Mouse (Mus musculus) embryonic stem cell, embryonic (primary cell): ENCODE results near the gene Mfsd12.

Experiments used
- CTCF ChIA-PET, 4 experiments: fragments of 300-600 bp in 2 of 4; fragments of 350-600 bp in 2 of 4; sonication (Branson Sonifier 250); formaldehyde crosslinking; loops; one replicate each; lab custom pipeline; 2022; ENCODE audit warnings: inconsistent platforms in 2 of 4; lab: Charles Lee
- POLR2A ChIA-PET, 4 experiments: fragments of 300-600 bp in 2 of 4; fragments of 350-600 bp in 2 of 4; sonication (Branson Sonifier 250); formaldehyde crosslinking; loops; one replicate each; lab custom pipeline; 2022; ENCODE audit warnings: antibody characterized with exemption in 4 of 4, inconsistent platforms in 1 of 4; lab: Charles Lee

The Mfsd12 gene

DNA sequence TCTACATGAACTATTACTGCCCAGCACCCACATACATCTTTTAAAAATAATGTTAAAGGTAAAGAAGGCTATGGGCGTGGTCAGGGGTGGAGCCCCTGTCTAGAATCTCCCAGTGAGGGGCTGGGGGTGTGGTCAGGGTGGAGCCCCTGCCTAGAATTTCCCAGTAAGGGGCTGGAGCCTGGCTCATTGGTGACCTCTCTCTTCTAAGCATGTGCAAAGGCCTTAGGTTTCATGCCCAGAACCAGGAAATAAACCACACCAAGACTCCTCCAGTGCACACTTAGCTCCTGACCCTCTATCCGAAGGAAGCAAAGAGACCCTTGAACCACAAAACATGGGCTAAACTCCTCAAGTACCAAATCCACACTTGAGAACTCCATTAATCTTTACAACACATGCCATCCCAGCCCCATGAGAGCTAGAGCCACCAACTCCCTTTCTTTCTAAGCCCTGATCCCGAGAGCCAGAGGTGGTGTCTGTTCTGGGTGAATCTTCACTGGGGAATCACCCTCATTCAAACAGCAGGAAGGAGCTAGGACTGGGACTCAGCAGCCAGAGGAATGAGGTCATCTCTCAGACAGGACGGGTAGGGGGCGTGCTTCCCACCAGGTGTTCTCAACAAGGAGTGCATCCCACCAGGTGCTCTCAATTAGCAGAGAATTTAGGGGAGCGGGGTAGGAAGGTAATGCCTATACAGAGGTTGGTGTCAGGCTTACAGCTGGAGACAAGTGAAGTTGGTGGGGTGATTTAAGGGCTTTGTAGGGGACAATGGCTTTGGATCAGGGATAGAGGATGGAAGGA, 19.5 kb downstream of the Mfsd12 start:
- CTCF ChIA-PET = interaction anchor here in 3 of 4 experiments (0.6 to 3.0 kb wide), 15 partner anchors 10 to 175 kb away, joined by 3 to 25 read pairs (median 3); partner anchors contain the start of genes 4930404N11Rik (in 1 of the 3), Celf5 (in 1 of the 3), Hmg20b (in 1 of the 3) and Pip5k1c (in 1 of the 3)
- POLR2A ChIA-PET = interaction anchor here in 3 of 4 experiments (0.5 to 8.9 kb wide), 43 partner anchors 9 to 700 kb away, joined by 3 to 87 read pairs (median 5); partner anchors contain the start of genes Cactin (in 3 of the 3), 4930404N11Rik (in 2 of the 3), Hmg20b (in 2 of the 3) and Mfsd12 (in 2 of the 3)

DNA sequence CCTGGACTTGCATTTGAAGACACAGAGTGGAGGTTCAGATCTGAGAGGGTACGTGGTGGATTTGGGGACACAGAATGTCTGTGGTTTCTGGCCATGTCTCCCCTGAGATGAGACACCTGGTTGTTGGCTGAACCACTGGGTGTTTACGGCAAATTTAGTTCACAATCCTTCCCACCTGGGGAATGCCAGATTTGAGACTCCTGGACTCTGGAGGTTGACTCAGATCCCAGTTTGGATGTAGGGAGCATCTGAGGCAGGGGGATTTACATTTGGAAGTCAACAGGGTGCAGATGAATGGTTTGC, 20.0 kb downstream of the Mfsd12 start:
- ChIA-PET POLR2A (interaction anchor here in 3 of 4 experiments (0.7 to 8.9 kb wide), 45 partner anchors 9 to 701 kb away, joined by 3 to 87 read pairs (median 6); partner anchors contain the start of genes Cactin (in 3 of the 3), 4930404N11Rik (in 2 of the 3), Hmg20b (in 2 of the 3) and Mfsd12 (in 2 of the 3)), CTCF (interaction anchor here in 2 of 4 experiments (0.7 to 3.0 kb wide), 14 partner anchors 11 to 174 kb away, joined by 3 to 25 read pairs (median 5); partner anchors contain the start of genes 4930404N11Rik (in 1 of the 2), Celf5 (in 1 of the 2), Hmg20b (in 1 of the 2) and Pip5k1c (in 1 of the 2))

DNA sequence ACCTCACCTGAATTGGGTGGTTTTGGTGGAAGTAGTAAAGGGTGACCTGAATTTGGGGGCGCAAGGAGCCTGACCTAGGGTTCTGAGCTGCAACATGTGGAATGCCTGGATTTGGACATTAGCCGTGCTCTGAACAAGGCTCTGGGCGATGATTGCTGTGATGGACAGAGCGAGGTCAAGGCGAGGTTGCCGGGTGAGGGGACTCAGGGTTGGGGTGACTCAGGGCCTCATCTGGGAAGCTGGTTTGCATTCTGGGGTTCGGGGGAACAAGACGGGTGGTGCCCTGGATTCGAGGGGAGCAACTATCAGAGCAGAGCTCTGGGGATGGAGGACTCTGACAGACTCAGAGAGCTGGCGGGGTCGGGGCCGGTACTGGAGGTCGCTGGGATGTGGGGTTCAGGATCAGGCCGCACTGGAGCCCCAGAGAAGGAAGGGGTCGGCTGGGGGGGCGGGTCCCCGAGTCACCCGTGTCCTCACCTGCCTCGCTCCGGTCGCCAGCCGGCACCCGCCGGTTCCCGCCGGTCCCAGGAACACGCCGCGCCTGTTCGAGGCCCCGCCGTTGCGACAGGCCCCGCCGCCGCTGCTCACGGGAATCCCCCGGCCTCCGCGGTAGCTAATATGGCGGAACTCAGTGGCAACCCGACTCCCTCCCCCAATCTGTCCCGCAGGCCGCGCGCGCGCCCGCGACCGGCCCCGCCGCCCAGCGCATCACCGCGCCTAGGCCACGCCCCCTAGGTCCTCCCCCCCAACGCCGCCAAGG, 20.7 kb downstream of the Mfsd12 start, which contains the start of gene Fzr1:
Gene Fzr1, minus strand, starts transcription at position 724 of the 760 bp plus-strand sequence.
- ChIA-PET POLR2A (interaction anchor here (0.5 to 8.9 kb wide), 84 partner anchors 8 to 811 kb away, joined by 3 to 87 read pairs (median 5); partner anchors contain the start of genes Pip5k1c (in 3 of the 4), 4930404N11Rik (in 2 of the 4), Cactin (in 2 of the 4) and Hmg20b (in 2 of the 4)), CTCF (interaction anchor here (0.5 to 3.0 kb wide), 40 partner anchors 12 to 497 kb away, joined by 3 to 25 read pairs (median 6); partner anchors contain the start of genes Cactin (in 1 of the 4), Gm48552 (in 1 of the 4), Hmg20b (in 1 of the 4) and Nmrk2 (in 1 of the 4))

- ChIA-PET POLR2A (interaction anchor here (0.6 to 8.9 kb wide), 91 partner anchors 9 to 812 kb away, joined by 3 to 87 read pairs (median 4); partner anchors contain the start of genes Cactin (in 3 of the 4), Map2k2 (in 3 of the 4), Pip5k1c (in 3 of the 4) and 4930404N11Rik (in 2 of the 4)), CTCF (interaction anchor here (0.5 to 3.0 kb wide), 43 partner anchors 10 to 874 kb away, joined by 3 to 25 read pairs (median 6); partner anchors contain the start of genes Atcay (in 1 of the 4), Cactin (in 1 of the 4), Gm48552 (in 1 of the 4) and Hmg20b (in 1 of the 4))
Observed at GRCm38 (mm10) chr10:81378553-81379182, 21.4 kb downstream of the Mfsd12 start.

- CTCF ChIA-PET = interaction anchor here in 3 of 4 experiments (0.5 to 3.0 kb wide), 33 partner anchors 10 to 874 kb away, joined by 3 to 25 read pairs (median 6); partner anchors contain the start of genes Atcay (in 1 of the 3), Cactin (in 1 of the 3), Gm48552 (in 1 of the 3) and Hmg20b (in 1 of the 3)
- POLR2A ChIA-PET = interaction anchor here (0.6 to 8.9 kb wide), 67 partner anchors 10 to 799 kb away, joined by 3 to 87 read pairs (median 5); partner anchors contain the start of genes Pip5k1c (in 3 of the 4), 4930404N11Rik (in 2 of the 4), Cactin (in 2 of the 4) and Hmg20b (in 2 of the 4)
Observed at GRCm38 (mm10) chr10:81379183-81379553, 21.9 kb downstream of the Mfsd12 start.

DNA sequence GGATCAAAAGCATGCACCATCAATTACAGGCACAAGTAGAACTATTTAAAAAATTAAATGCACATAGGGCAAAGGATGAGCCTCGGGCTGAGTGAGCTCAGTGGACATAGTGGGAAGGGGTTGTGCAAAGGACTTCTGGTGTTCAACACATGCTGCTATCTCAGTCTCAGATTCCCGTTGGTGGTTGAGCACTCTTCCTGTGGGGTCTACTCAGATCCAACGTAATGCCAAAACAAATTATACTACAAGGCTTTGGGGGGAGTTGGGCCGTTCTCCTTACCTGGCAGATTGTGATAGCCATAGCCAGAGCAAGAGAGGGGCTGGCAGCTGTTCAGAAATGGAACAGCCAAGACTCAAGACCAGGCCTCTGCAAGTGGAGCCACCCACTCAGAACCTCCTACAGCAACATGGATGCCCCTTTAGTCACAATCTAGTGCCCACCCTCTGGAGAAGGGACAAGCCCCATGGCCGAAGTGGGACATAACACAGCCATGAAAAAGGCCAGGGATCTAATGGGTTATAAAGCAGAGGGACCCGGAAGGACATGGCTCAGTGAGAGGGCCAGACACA, 22.6 kb downstream of the Mfsd12 start:
- POLR2A ChIA-PET = interaction anchor here in 3 of 4 experiments (0.6 to 8.9 kb wide), 18 partner anchors 8 to 254 kb away, joined by 3 to 87 read pairs (median 8); partner anchors contain the start of genes 4930404N11Rik (in 3 of the 3), Cactin (in 1 of the 3), Gm48552 (in 1 of the 3) and Hmg20b (in 1 of the 3)
- CTCF ChIA-PET = interaction anchor here in 1 of 4 experiments (2.1 kb wide), 1 partner anchor 10 kb away, joined by 16 read pairs; the partner anchor contains the start of gene Gm48552

DNA sequence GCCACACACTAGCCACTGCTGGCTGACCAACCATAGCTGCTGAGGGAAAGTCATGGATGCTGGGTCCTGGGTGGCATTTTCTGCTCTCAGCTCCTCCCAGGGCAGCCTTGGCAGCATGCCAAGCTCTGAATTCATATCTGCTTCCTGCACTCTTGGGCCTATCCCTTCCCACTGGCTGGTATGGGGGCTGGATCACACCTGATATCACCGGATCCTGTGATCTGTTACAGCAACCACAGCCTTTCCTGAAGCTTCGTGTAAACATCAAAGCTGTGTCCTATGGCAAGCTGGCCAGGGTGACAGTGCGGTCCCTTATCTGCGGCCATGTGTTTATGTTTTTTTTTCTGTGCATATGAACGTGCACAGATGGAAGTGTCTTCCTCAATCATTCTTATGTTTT, 24.7 kb downstream of the Mfsd12 start:
- ChIA-PET POLR2A (interaction anchor here in 2 of 4 experiments (0.6 to 1.3 kb wide), 6 partner anchors 11 to 706 kb away, joined by 3 to 4 read pairs (median 3); partner anchors contain the start of gene Smim24 (in 1 of the 2)), CTCF (interaction anchor here in 2 of 4 experiments (0.8 to 2.0 kb wide), 4 partner anchors 32 to 170 kb away, joined by 3 to 5 read pairs (median 3); partner anchors contain the start of gene Hmg20b (in 1 of the 2))

DNA sequence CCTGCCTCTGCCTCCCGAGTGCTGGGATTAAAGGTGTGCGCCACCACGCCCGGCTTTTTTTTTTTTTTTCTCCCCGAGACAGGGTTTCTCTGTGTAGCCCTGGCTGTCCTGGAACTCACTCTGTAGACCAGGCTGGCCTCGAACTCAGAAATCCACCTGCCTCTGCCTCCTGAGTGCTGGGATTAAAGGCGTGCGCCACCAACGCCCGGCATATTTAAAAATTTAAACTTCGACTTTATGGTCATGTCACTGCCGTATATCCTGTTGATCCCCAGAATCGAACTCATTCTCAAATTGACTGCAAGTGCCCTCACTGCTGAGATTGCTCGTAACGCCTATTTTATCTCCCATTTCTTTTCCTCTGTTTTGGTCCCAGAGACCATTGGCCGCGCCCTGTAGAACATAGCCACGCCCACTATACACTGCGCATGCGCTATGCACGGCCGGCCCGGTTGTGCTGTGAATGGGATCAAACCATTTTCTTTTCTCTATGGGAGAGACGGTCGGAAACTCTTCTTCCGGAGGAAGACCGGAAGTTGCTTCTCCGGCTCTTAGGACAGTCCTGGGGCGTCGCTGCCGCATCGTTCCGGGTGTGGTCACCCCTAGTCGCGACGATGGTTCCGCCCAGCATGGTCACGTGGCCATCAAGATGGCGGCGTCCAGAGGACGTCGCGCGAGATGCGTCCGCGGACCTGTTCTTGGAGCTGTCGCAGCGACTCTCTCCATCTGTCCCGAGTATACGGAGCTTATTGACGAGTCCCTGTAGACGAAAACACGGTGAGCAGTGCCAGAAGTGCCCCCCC, 26.7 kb downstream of the Mfsd12 start, which contains the start of the genes Dohh and Gm48551:
Gene Dohh, plus strand, starts transcription at position 627 of the 803 bp plus-strand sequence.
Gene Gm48551, plus strand, starts transcription at position 665 of the 803 bp plus-strand sequence.
- ChIA-PET CTCF (interaction anchor here (0.6 to 1.7 kb wide), 14 partner anchors 9 to 168 kb away, joined by 3 to 8 read pairs (median 4); partner anchors contain the start of genes Smim24 (in 2 of the 4) and Tjp3 (in 1 of the 4)), POLR2A (interaction anchor here (0.6 to 3.4 kb wide), 57 partner anchors 9 to 942 kb away, joined by 3 to 21 read pairs (median 3); partner anchors contain the start of genes 4930404N11Rik (in 3 of the 4), Cactin (in 3 of the 4), Eef2 (in 2 of the 4) and Pip5k1c (in 2 of the 4))

- ChIA-PET POLR2A (interaction anchor here (0.6 to 3.4 kb wide), 48 partner anchors 8 to 424 kb away, joined by 3 to 21 read pairs (median 4); partner anchors contain the start of genes 4930404N11Rik (in 3 of the 4), Cactin (in 3 of the 4), Eef2 (in 2 of the 4) and Pip5k1c (in 2 of the 4)), CTCF (interaction anchor here (0.6 to 1.7 kb wide), 13 partner anchors 9 to 167 kb away, joined by 3 to 8 read pairs (median 4); partner anchors contain the start of genes Smim24 (in 2 of the 4) and Tjp3 (in 1 of the 4))
Observed at GRCm38 (mm10) chr10:81384605-81384982, 27.3 kb downstream of the Mfsd12 start.

DNA sequence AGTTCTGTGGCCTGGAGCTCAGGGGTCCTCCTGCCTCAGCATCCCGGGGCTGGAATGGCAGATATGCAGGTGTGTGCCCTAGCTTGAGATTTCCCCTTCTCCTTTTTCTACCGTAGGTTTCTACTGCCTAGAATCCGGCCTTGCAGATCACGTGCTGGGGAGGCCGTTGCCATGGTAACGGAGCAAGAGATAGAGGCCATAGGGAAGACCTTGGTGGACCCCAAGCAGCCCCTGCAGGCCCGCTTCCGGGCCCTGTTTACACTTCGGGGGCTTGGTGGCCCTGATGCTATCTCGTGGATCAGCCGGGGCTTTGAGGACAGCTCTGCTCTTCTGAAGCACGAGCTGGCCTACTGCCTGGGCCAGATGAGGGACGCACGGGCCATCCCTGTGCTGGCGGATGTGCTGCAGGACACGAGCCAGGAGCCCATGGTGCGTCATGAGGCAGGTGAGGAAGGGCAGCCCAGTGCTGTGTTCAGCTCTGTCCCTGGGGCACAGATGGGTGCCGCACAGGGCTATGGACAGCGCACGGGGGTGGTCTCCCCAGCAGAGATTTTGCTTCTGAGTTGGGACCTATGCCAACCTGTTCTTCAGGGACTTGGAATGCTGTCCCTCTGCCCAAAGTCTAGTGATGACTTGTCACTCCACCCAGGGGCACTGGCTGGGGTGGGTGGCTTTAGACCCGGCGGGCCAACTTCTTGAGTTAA, 28.5 kb downstream of the Mfsd12 start:
- POLR2A ChIA-PET = interaction anchor here in 3 of 4 experiments (0.7 to 3.4 kb wide), 23 partner anchors 9 to 209 kb away, joined by 3 to 21 read pairs (median 5); partner anchors contain the start of genes 4930404N11Rik (in 1 of the 3), Cactin (in 1 of the 3), Eef2 (in 1 of the 3) and Ncln (in 1 of the 3)
- CTCF ChIA-PET = interaction anchor here (0.5 to 3.2 kb wide), 11 partner anchors 7 to 162 kb away, joined by 3 to 13 read pairs (median 3); partner anchors contain the start of genes Celf5 (in 2 of the 4), Smim24 (in 2 of the 4) and Pip5k1c (in 1 of the 4)

GRCm38 (mm10) chr10:81387716-81388115, 30.4 kb downstream of the Mfsd12 start:
- ChIA-PET POLR2A (interaction anchor here in 2 of 4 experiments (1.4 to 4.0 kb wide), 4 partner anchors 9 to 42 kb away, joined by 3 to 24 read pairs (median 15); partner anchors contain the start of gene Fzr1 (in 1 of the 2)), CTCF (interaction anchor here in 1 of 4 experiments (1.0 to 3.2 kb wide), 2 partner anchors 17 to 165 kb away, joined by 3 to 13 read pairs; no protein-coding TSS in a partner anchor)

GRCm38 (mm10) chr10:81388505-81389055, 31.3 kb downstream of the Mfsd12 start, which contains the start of gene Gm48552:
Gm48552 (plus strand) TSS chr10:81389005.
- CTCF ChIA-PET = interaction anchor here in 2 of 4 experiments (0.5 to 4.9 kb wide), 8 partner anchors 10 to 370 kb away, joined by 4 to 75 read pairs (median 14); partner anchors contain the start of gene Fzr1 (in 1 of the 2)
- POLR2A ChIA-PET = interaction anchor here in 1 of 4 experiments (1.8 to 4.0 kb wide), 4 partner anchors 10 to 76 kb away, joined by 6 to 24 read pairs (median 15); partner anchors contain the start of gene Fzr1

GRCm38 (mm10) chr10:81389373-81389772, 32.1 kb downstream of the Mfsd12 start:
- ChIA-PET POLR2A (interaction anchor here in 3 of 4 experiments (0.7 to 4.0 kb wide), 20 partner anchors 10 to 284 kb away, joined by 3 to 24 read pairs (median 4); partner anchors contain the start of genes Fzr1 (in 2 of the 3), Map2k2 (in 1 of the 3) and Pip5k1c (in 1 of the 3)), CTCF (interaction anchor here (0.5 to 4.9 kb wide), 48 partner anchors 9 to 371 kb away, joined by 3 to 75 read pairs (median 5); partner anchors contain the start of genes Hmg20b (in 2 of the 4), Atcay (in 1 of the 4), Cactin (in 1 of the 4) and Celf5 (in 1 of the 4))
